Mouse (Mus musculus) layer of hippocampus, adult 9-11 months (tissue): Measurements from ENCODE around the gene Arhgap1.

ENCODE experiments used
- DNase-seq: peaks from one replicate; pipeline ENCODE4 v3.0.0; 2022

Arhgap1 gene

GRCm38 (mm10) chr2:91701366-91701765 lies 51.7 kb downstream of the Arhgap1 start:
- DNase-seq = no peak

- no peak for DNase-seq
Measured at GRCm38 (mm10) chr2:91705736-91706135, 56.1 kb downstream of the Arhgap1 start.

GRCm38 (mm10) chr2:91706456-91706855 lies 56.8 kb downstream of the Arhgap1 start:
- no peak for DNase-seq

- no peak for DNase-seq
Measured at GRCm38 (mm10) chr2:91708361-91708760, 58.7 kb downstream of the Arhgap1 start.

- peak; percentile 91 for DNase-seq
Measured at GRCm38 (mm10) chr2:91710272-91711234, 60.9 kb downstream of the Arhgap1 start, which contains the start of the genes Atg13 and Harbi1. Atg13 (minus strand) TSS chr2:91710576. Harbi1 (plus strand) TSS chr2:91710852.

- DNase-seq = no peak
Measured at GRCm38 (mm10) chr2:91711256-91711925, 61.7 kb downstream of the Arhgap1 start.

GRCm38 (mm10) chr2:91714921-91715320 lies 65.3 kb downstream of the Arhgap1 start:
- no peak for DNase-seq

- no peak for DNase-seq
Measured at GRCm38 (mm10) chr2:91718276-91718675, 68.6 kb downstream of the Arhgap1 start.
